Mouse (Mus musculus) C2C12 (cell line): ENCODE data around the gene Antxr1.

ENCODE experiments used
- CEBPB ChIP-seq: IDR thresholded peaks from one replicate; pipeline ENCODE4 v1.6.1; 2011; ENCODE audit warnings: low read depth, mild to moderate bottlenecking, control low read depth, moderate library complexity
- CTCF ChIP-seq: IDR thresholded peaks from one replicate; pipeline ENCODE4 v1.5.1; 2011; ENCODE audit not compliant: control insufficient read depth, insufficient read depth, insufficient read length
- MAX ChIP-seq: IDR thresholded peaks from one replicate; pipeline ENCODE4 v1.6.1; 2011; ENCODE audit warnings: mild to moderate bottlenecking, control low read depth
- MYOD1 ChIP-seq: IDR thresholded peaks from one replicate; pipeline ENCODE4 v1.6.1; 2011; ENCODE audit warnings: low read depth; ENCODE audit not compliant: control insufficient read depth, insufficient read length
- MYOG ChIP-seq: IDR thresholded peaks from one replicate; pipeline ENCODE4 v1.6.1; 2011; ENCODE audit not compliant: control insufficient read depth, insufficient read length; ENCODE audit errors: extremely low read depth
- USF1 ChIP-seq: IDR thresholded peaks from one replicate; pipeline ENCODE4 v1.6.1; 2011; ENCODE audit warnings: low read depth, mild to moderate bottlenecking, control low read depth, moderate library complexity

- TF ChIP-seq CTCF (no peak), MYOD1 (no peak), USF1 (no peak), CEBPB (no peak), MYOG (no peak), MAX (no peak)
Measured at GRCm38 (mm10) chr6:87262666-87263065, 73.0 kb downstream of the Antxr1 start.
